Mouse (Mus musculus): ENCODE measurements at regions not wholly inside any gene's neighbourhood (a gene's known extent, or its start where the extent isn't known, plus 50 kb on each side); places are given as distances from the start of the nearest gene placed in this dataset.
A peak's percentile ranks its signal among the peaks of the same experiment; 100 is the strongest.

DNA sequence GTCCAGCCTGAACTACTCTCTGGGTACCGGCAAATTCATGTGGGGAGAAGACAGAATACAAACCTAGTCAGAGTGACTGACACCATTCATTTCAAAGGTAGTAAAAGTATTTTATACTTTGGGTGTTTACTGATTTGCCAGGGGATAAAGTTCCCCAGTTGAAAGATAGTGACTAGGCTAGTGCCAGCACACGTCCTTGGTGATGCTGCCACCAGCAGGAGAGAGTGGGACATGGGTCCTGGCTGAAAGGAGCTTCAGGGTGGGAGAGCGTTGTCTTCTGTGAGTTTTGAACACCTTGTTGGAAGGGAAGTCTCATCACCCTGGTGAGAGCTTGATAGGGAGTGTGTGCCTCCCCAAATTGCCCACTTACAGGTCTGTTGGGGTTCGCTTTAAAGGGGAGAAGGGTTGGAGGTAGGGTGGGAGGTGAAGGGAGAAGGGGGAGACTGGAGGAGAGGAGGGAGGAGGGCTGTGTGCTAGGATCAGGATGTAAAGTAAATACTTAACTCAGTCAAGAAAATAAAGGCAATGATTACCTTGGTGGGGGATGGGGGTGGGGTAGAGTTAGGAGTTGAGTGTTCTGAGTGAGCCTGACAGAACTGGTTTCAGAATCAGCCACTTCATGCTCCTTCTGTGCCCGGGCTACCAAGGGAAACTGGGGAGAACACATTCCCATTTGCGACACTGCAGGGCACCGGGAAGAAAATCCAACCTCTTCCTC is 273.9 kb downstream of the Dhx35 start:
- no peaks in the 10 kb centered on the region for H3K4me1 ChIP-seq (ENCODE audit: control insufficient read depth, insufficient read depth, low read length)
- ATAC-seq (ENCODE audit: low read depth) (no peak), DNase-seq (ENCODE audit: low spot score) (no peak)
- 0 out of 2 replicates have a peak, but pooled peaks cover 6% of the 10 kb centered on the region for H3K27me3 ChIP-seq (replicated peaks; ENCODE audit: control insufficient read depth, insufficient read depth, low read length)
- no peak overlapping the region for H3K27ac ChIP-seq (replicated peaks; ENCODE audit: low read depth, low read length)
- no peaks in the 10 kb centered on the region for H3K36me3 ChIP-seq (ENCODE audit: control insufficient read depth, insufficient read depth, low read length)
- WGBS = 55% methylated on average over 7 of the region's 7 CpGs
- no peaks in the 10 kb centered on the region for H3K9me3 ChIP-seq (ENCODE audit: control insufficient read depth, low read length)
- H3K9ac ChIP-seq (ENCODE audit: low read depth, low read length) = no peak overlapping the region
- H3K4me3 ChIP-seq (ENCODE audit: low read depth, low read length) = no peak overlapping the region
- H3K4me2 ChIP-seq (ENCODE audit: low read depth, low read length) = no peak overlapping the region

DNA sequence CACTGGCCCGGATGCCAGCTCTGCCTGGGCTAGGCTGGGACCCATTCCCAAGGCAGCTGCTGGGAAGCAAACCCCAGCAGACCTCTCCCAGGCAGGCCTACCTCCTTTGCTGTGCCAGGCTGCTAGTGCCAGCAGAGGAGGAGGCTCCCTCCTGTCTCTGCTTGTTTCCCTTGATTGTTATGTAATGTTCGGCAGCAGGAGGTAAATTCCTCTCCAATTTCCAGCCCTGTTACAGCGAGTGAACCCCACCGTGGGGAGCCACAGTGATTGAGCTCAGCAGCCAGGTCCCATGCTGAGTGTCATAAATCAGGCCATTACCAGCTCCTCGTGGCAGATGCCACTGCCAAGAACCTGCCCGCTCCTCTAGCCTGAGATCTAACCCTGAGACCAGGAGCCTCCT is 274.6 kb downstream of the Dhx35 start:
- ATAC-seq (ENCODE audit: low read depth) (no peak), DNase-seq (ENCODE audit: low spot score) (peak; percentile 23)
- H3K36me3 ChIP-seq (ENCODE audit: control insufficient read depth, insufficient read depth, low read length) = no peaks in the 10 kb centered on the region
- H3K27me3 ChIP-seq (replicated peaks; ENCODE audit: control insufficient read depth, insufficient read depth, low read length) = 0 out of 2 replicates have a peak, but pooled peaks cover 6% of the 10 kb centered on the region
- no peak overlapping the region for H3K4me3 ChIP-seq (ENCODE audit: low read depth, low read length)
- H3K27ac ChIP-seq (replicated peaks; ENCODE audit: low read depth, low read length) = no peak overlapping the region; the same call in 1 of the 2 replicates
- no peak overlapping the region for H3K4me2 ChIP-seq (ENCODE audit: low read depth, low read length)
- H3K4me1 ChIP-seq (ENCODE audit: control insufficient read depth, insufficient read depth, low read length) = no peaks in the 10 kb centered on the region
- no peak overlapping the region for H3K9ac ChIP-seq (ENCODE audit: low read depth, low read length)
- H3K9me3 ChIP-seq (ENCODE audit: control insufficient read depth, low read length) = no peaks in the 10 kb centered on the region
- WGBS = 24% methylated on average over 6 of the region's 6 CpGs

DNA sequence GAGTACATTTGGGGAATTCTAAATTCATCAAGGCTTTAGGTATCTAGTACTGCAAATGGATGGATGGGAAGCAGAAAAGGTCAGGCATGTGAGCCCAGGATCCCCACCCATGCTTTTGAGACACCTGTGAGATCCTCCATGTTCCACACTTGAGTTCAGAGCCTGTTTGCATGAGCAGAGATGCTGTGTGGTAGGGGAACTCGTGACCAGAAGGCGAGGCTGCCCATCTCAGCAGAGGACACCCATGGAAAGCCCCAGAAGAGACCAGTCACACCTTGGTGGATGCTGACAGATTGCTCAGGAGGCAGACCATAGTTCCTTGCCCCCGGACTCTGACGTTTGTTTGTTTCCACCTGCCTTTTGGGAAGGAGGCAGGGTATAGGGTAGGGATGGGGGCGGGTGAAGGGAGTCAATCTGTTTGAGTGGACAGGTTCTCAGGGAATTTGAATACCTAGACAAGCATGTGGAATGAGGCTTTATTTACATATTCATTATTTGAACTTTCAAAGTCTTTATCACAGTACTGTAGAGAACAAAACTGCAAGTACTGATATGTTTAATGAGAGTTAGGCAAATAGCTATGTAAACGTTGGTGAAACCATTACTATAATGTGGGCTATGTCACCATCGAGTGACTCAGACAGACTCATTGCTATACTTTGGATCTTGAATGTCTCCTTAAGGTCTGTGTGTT is 278.5 kb downstream of the Dhx35 start:
- Histone ChIP-seq H3K27ac (replicated peaks; ENCODE audit: low read depth, low read length) (no peak overlapping the region), H3K9ac (ENCODE audit: low read depth, low read length) (no peak overlapping the region), H3K4me2 (ENCODE audit: low read depth, low read length) (no peak overlapping the region), H3K9me3 (ENCODE audit: control insufficient read depth, low read length) (no peaks in the 10 kb centered on the region), H3K36me3 (ENCODE audit: control insufficient read depth, insufficient read depth, low read length) (no peaks in the 10 kb centered on the region), H3K4me1 (ENCODE audit: control insufficient read depth, insufficient read depth, low read length) (no peaks in the 10 kb centered on the region), H3K4me3 (ENCODE audit: low read depth, low read length) (no peak overlapping the region), H3K27me3 (replicated peaks; ENCODE audit: control insufficient read depth, insufficient read depth, low read length) (0 out of 2 replicates have a peak, but pooled peaks cover 6% of the 10 kb centered on the region)
- WGBS = 84% methylated on average over 7 of the region's 7 CpGs
- no peak for DNase-seq (ENCODE audit: low spot score)
- ATAC-seq (ENCODE audit: low read depth) = no peak

DNA sequence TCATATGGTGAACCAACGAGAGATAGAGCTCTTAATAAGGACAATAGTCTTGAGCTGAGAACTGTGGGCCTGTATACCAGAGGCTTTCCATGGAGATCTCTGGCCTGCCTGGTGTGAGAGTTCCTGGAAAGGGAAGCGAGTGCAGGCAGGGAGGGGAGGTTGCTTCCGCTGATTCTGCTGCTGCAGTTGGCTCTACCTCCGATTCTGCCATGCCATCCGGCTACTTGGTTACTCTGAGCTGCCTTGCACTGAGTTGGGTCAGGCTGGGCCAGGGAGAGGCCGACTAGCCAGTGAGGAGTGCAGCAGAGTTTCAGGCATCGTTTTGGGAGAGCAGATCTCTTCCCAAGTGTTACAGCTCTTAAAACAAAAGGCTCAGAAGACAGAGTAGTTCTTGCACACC is 285.2 kb downstream of the Dhx35 start:
- Histone ChIP-seq H3K27ac (replicated peaks; ENCODE audit: low read depth, low read length) (no peak overlapping the region), H3K9me3 (ENCODE audit: control insufficient read depth, low read length) (no peaks in the 10 kb centered on the region), H3K9ac (ENCODE audit: low read depth, low read length) (no peak overlapping the region), H3K4me3 (ENCODE audit: low read depth, low read length) (no peak overlapping the region), H3K4me2 (ENCODE audit: low read depth, low read length) (no peak overlapping the region), H3K36me3 (ENCODE audit: control insufficient read depth, insufficient read depth, low read length) (no peaks in the 10 kb centered on the region), H3K4me1 (ENCODE audit: control insufficient read depth, insufficient read depth, low read length) (no peaks in the 10 kb centered on the region), H3K27me3 (replicated peaks; ENCODE audit: control insufficient read depth, insufficient read depth, low read length) (no peaks in the 10 kb centered on the region)
- 81% methylated on average over 7 of the region's 7 CpGs for WGBS
- ATAC-seq (ENCODE audit: low read depth) = no peak
- DNase-seq (ENCODE audit: low spot score) = no peak

DNA sequence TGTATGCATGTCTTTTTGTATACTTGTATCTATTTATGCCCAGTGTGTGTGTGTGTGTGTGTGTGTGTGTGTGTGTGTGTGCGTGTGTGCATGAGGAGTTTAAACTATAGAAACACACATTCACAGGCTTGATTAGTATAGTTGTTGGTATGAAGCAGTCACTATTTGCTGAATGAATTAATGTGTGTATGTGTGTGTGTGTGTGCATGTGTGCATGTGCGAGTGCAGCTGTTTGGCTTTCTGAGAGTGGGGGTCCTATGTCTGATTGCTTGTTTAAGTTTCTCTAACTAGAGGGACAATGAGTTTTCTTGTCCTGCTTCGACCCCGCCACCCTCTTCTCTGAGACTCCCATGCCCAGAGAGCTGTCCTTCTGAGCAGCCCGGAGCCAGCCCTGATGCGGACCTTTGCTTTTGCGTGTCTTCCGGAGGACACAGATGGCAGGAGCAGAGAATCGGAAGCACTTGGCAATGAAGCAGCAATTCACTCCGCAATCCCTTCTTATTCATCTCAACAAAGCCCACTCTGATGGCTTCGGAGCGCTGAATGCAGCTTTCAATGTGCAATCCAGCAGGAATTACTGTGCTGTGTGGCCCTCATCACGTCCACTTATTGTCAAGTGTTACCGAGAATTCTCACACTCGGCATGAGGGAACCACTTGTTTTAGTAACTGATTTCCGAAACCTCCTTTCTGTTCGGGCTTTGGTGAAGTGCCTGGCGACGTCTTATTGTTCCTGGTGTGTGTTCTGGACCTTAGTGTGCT is 286.4 kb downstream of the Dhx35 start:
- H3K27ac ChIP-seq (replicated peaks; ENCODE audit: low read depth, low read length) = no peak overlapping the region
- 78% methylated on average over 19 of the region's 19 CpGs for WGBS
- H3K27me3 ChIP-seq (replicated peaks; ENCODE audit: control insufficient read depth, insufficient read depth, low read length) = no peaks in the 10 kb centered on the region
- DNase-seq (ENCODE audit: low spot score) (no peak), ATAC-seq (ENCODE audit: low read depth) (no peak)
- no peak overlapping the region for H3K9ac ChIP-seq (ENCODE audit: low read depth, low read length)
- no peak overlapping the region for H3K4me3 ChIP-seq (ENCODE audit: low read depth, low read length)
- H3K36me3 ChIP-seq (ENCODE audit: control insufficient read depth, insufficient read depth, low read length) = no peaks in the 10 kb centered on the region
- no peaks in the 10 kb centered on the region for H3K4me1 ChIP-seq (ENCODE audit: control insufficient read depth, insufficient read depth, low read length)
- no peak overlapping the region for H3K4me2 ChIP-seq (ENCODE audit: low read depth, low read length)
- H3K9me3 ChIP-seq (ENCODE audit: control insufficient read depth, low read length) = no peaks in the 10 kb centered on the region

DNA sequence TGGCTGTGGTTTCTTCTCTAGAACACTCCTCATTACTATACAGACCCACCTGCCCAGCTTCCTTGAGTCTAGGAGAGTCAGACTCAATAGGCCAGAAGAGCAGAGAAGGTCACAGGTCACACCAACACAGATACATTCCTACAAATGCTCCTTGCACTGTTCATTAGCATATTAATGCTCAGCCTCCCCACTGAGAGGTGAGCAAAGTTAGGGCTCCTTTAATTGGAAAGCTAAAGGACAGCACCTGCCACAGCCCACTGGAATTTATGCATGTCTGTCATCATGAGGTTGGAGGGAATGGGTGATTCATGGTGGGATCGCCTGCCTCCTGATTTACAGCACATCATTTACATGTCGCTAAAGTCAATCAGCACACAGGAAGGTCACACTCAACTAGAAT is 292.2 kb downstream of the Dhx35 start:
- Histone ChIP-seq H3K27me3 (replicated peaks; ENCODE audit: control insufficient read depth, insufficient read depth, low read length) (no peaks in the 10 kb centered on the region), H3K9me3 (ENCODE audit: control insufficient read depth, low read length) (no peaks in the 10 kb centered on the region), H3K9ac (ENCODE audit: low read depth, low read length) (no peak overlapping the region), H3K4me2 (ENCODE audit: low read depth, low read length) (no peak overlapping the region), H3K4me1 (ENCODE audit: control insufficient read depth, insufficient read depth, low read length) (no peaks in the 10 kb centered on the region), H3K27ac (replicated peaks; ENCODE audit: low read depth, low read length) (no peak overlapping the region), H3K36me3 (ENCODE audit: control insufficient read depth, insufficient read depth, low read length) (no peaks in the 10 kb centered on the region), H3K4me3 (ENCODE audit: low read depth, low read length) (no peak overlapping the region)
- no peak for ATAC-seq (ENCODE audit: low read depth)
- 83% methylated on average over 2 of the region's 2 CpGs for WGBS
- no peak for DNase-seq (ENCODE audit: low spot score)

DNA sequence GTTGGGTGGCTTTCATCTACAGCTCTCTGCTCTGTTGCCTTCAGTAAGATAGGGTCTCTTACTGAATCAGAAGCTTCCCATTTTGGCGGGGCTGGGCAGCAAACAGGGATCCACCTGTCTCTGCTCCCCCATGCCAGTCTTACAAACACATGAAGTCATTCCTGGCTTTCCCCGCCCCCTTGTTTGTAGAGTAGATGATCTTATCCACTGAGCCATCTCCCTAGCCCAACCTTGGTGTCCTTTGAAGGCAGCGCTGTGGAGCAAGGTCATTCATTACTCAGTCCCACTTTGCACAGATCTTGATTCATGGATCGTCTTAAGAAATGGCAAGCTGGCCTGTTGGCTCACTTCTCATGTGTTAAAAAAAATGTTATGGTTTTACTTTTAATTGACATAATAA is 293.6 kb downstream of the Dhx35 start:
- Histone ChIP-seq H3K4me1 (ENCODE audit: control insufficient read depth, insufficient read depth, low read length) (no peaks in the 10 kb centered on the region), H3K27ac (replicated peaks; ENCODE audit: low read depth, low read length) (no peak overlapping the region), H3K9me3 (ENCODE audit: control insufficient read depth, low read length) (no peaks in the 10 kb centered on the region), H3K9ac (ENCODE audit: low read depth, low read length) (no peak overlapping the region), H3K4me3 (ENCODE audit: low read depth, low read length) (no peak overlapping the region), H3K4me2 (ENCODE audit: low read depth, low read length) (no peak overlapping the region), H3K27me3 (replicated peaks; ENCODE audit: control insufficient read depth, insufficient read depth, low read length) (no peaks in the 10 kb centered on the region), H3K36me3 (ENCODE audit: control insufficient read depth, insufficient read depth, low read length) (no peaks in the 10 kb centered on the region)
- ATAC-seq (ENCODE audit: low read depth) (no peak), DNase-seq (ENCODE audit: low spot score) (no peak)
- 80% methylated on average over 4 of the region's 4 CpGs for WGBS

DNA sequence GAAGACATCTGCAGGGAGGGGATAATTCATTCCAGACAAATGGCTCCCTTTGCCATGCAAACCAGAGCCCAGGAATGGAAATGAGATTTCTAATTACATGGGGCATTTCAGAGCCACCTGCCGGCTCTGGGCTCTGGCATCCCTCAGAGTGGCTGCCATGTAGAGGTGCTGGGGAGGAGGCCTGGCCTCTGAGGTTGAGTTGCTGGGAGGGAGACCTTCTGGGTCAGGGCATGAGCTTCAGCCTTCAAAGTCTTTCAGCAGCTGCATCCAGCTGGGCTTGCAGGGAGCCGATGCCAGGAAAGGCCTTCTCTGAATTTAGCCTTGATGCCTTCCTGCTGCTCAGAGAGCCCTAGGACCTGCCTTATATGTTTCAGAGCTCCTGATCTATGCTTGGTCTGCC is 302.1 kb downstream of the Dhx35 start:
- Histone ChIP-seq H3K27ac (replicated peaks; ENCODE audit: low read depth, low read length) (no peak overlapping the region), H3K4me1 (ENCODE audit: control insufficient read depth, insufficient read depth, low read length) (peaks cover 12% of the 10 kb centered on the region), H3K36me3 (ENCODE audit: control insufficient read depth, insufficient read depth, low read length) (no peaks in the 10 kb centered on the region), H3K9me3 (ENCODE audit: control insufficient read depth, low read length) (no peaks in the 10 kb centered on the region), H3K27me3 (replicated peaks; ENCODE audit: control insufficient read depth, insufficient read depth, low read length) (no peaks in the 10 kb centered on the region), H3K4me2 (ENCODE audit: low read depth, low read length) (no peak overlapping the region), H3K4me3 (ENCODE audit: low read depth, low read length) (no peak overlapping the region), H3K9ac (ENCODE audit: low read depth, low read length) (no peak overlapping the region)
- DNase-seq (ENCODE audit: low spot score) = peak; percentile 50
- WGBS = 29% methylated on average over 2 of the region's 2 CpGs
- ATAC-seq (ENCODE audit: low read depth) = peak; percentile 67; the same call in 1 of the 2 replicates

All from embryonic facial prominence, embryonic 14.5 days (tissue).